Mouse (Mus musculus): Measurements from ENCODE around the gene Arfgef2. TPM values are rescaled to one million over a fixed set of nuclear protein-coding genes. Genes with fewer than 3 reads are reported as not detected.
A peak's percentile ranks its signal among the peaks of the same experiment; 100 is the strongest.

The Arfgef2 gene
- total RNA-seq, 1 experiment from 2014 or later = 15.5 TPM

DNA sequence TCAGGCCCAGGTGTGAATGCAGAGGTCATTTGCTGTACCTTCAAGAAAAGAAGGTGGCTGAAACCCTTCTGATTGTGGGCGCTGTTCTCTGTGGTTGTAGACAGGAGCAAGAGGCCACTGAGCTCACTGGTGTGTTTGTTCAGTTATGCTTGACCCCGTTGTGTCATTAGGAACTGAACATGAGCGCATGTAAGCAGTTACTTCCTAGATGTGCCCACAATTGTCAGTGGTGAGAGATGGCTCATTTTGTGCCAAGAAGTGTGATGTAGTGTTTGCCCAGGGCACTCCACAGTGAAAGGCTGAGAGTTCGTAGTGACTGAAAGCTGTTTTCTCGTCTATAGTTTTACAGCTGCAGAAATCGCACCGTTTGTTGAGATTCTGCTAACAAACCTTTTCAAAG, 130.2 kb downstream of the Arfgef2 start:
- ATAC-seq (replicated peaks in 1 of 2; ENCODE audit: insufficient read depth in 1 of 2, low FRiP score in 2 of 2, low TSS enrichment in 1 of 2, low read depth in 1 of 2, poor library complexity in 2 of 2, severe bottlenecking in 2 of 2) = no peak

DNA sequence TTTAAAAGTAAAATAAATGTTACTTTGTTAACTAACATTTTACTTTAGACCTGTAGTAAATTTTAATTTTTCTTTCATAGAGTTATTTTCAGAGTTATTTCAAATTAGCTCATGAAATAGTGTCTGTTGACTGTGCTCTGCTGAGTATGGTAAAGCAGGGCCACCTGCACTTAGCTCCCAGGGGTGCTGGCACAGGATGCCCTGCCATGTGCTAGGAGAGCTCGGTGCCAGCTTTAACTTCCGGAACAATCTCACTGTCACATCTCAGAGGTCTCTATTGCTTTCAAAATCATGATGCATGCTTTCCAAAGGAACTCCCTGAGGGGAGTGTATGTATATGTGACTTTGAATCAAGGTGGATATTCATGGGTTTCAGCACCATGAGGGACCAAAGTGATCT, 130.8 kb downstream of the Arfgef2 start:
- ATAC-seq (replicated peaks in 1 of 2; ENCODE audit: insufficient read depth in 1 of 2, low FRiP score in 2 of 2, low TSS enrichment in 1 of 2, low read depth in 1 of 2, poor library complexity in 2 of 2, severe bottlenecking in 2 of 2) = no peak

DNA sequence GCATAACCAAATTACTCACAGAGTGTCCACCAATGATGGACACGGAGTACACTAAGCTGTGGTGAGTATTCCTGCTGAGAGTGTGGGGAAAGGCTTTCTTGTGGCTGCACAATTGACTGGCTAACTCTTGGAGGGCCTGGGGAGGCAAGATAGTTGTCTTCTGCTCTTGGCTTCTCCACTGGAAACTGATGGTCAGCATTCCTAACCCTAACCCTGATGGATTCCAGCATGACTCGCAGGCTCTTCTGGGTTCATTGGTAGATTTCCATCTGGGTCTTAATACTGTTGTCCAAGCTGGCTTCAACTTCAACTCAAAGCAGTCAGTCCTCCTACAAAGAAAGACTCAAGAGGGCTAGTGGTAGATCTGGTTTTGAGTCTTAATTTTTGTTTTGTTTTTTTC, 137.8 kb downstream of the Arfgef2 start:
- ATAC-seq (replicated peaks in 1 of 2; ENCODE audit: insufficient read depth in 1 of 2, low FRiP score in 2 of 2, low TSS enrichment in 1 of 2, low read depth in 1 of 2, poor library complexity in 2 of 2, severe bottlenecking in 2 of 2) = no peak

DNA sequence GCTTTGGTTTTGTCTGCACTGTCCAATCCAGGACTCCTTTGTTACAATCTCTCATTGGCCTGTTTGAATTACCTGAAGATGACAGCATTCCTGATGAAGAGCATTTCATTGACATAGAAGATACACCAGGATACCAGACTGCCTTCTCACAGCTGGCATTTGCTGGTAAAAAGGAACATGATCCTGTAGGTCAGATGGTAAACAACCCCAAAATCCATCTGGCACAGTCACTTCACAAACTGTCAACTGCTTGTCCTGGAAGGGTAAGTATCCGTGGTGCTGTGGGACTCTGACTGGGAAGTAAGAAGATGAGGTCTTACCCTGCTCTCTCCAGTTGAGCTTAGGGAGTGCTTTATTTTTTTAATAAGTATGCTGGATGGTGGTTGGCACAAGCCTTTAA, 139.0 kb downstream of the Arfgef2 start:
- no peak for ATAC-seq (replicated peaks in 1 of 2; ENCODE audit: insufficient read depth in 1 of 2, low FRiP score in 2 of 2, low TSS enrichment in 1 of 2, low read depth in 1 of 2, poor library complexity in 2 of 2, severe bottlenecking in 2 of 2)

DNA sequence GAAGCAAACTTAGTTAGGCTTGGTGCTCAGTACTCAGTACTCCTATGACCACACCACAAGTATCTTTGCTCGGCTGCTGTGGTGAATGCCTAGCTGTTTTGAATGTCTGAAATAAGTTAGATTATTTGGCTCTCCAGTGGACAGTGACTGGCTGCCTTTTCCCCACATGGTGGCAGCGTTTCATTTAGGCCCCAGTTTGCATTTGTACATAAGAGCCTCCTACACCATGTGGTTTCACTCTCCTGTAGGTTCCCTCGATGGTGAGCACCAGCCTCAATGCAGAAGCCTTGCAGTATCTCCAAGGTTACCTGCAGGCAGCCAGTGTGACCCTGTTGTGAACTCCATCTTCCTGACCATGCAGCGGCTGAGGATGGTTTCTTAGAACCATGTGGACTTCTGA, 140.1 kb downstream of the Arfgef2 start:
- peak in 1 of 2 experiments; percentile 19; a peak in 2 of 4 replicates for ATAC-seq (replicated peaks in 1 of 2; ENCODE audit: insufficient read depth in 1 of 2, low FRiP score in 2 of 2, low TSS enrichment in 1 of 2, low read depth in 1 of 2, poor library complexity in 2 of 2, severe bottlenecking in 2 of 2)

Other genes with a start within 250 kb of the Arfgef2 start
- 25.1 and 30.0 TPM in 2 replicates for gene Prex1, start 91.8 kb upstream of the Arfgef2 start, total RNA-seq (2017)
- gene Trp53rkb, start 13.1 kb upstream of the Arfgef2 start, total RNA-seq (2017) = 1.6 and 4.3 TPM in 2 replicates
- 128 and 133 TPM in 2 replicates for gene Cse1l, start 100.5 kb downstream of the Arfgef2 start, total RNA-seq (2017)
- 48.0 and 49.4 TPM in 2 replicates for gene Stau1, start 190.7 kb downstream of the Arfgef2 start, total RNA-seq (2017)
- gene Ddx27, start 209.6 kb downstream of the Arfgef2 start, total RNA-seq (2017) = 89.6 and 120 TPM in 2 replicates

Data from hematopoietic stem cell, adult 5-6 weeks (primary cell).